Mouse (Mus musculus): ENCODE data around the gene Med11. TPM values are rescaled to one million over a fixed set of nuclear protein-coding genes. Genes with fewer than 3 reads are reported as not detected.

Med11 gene
- polyA plus RNA-seq, 1 experiment from 2014 or later, result 48.7 TPM

Small RNAs within 50 kb of the gene (microRNA-seq; reads per million reads assigned to microRNA genes)
- not detected for gene Mir7115

Other genes with a start within 250 kb of the Med11 start
- gene Slc16a11, start 239.2 kb upstream of the Med11 start, polyA plus RNA-seq (2014; fragmentation: Nextera tagmentation; extraction: Ambion mirVana), result 3.0 and 3.5 TPM in 2 replicates
- gene Slc16a13, start 230.9 kb upstream of the Med11 start, polyA plus RNA-seq (2014; fragmentation: Nextera tagmentation; extraction: Ambion mirVana), result 8.4 and 14.2 TPM in 2 replicates
- 19.2 and 20.0 TPM in 2 replicates for gene Bcl6b, start 222.1 kb upstream of the Med11 start, polyA plus RNA-seq (2014; fragmentation: Nextera tagmentation; extraction: Ambion mirVana)
- gene 0610010K14Rik, start 214.0 kb upstream of the Med11 start, polyA plus RNA-seq (2014; fragmentation: Nextera tagmentation; extraction: Ambion mirVana), result 180 and 243 TPM in 2 replicates
- gene Gm21988, start 212.1 kb upstream of the Med11 start, polyA plus RNA-seq (2014; fragmentation: Nextera tagmentation; extraction: Ambion mirVana), result 7.8 and 10.5 TPM in 2 replicates
- 149 and 173 TPM in 2 replicates for gene Rnasek, start 212.1 kb upstream of the Med11 start, polyA plus RNA-seq (2014; fragmentation: Nextera tagmentation; extraction: Ambion mirVana)
- gene Alox12, start 196.6 kb upstream of the Med11 start, polyA plus RNA-seq (2014; fragmentation: Nextera tagmentation; extraction: Ambion mirVana), result 3.3 and 3.6 TPM in 2 replicates
- gene Alox12e, start 129.3 kb upstream of the Med11 start, polyA plus RNA-seq (2014; fragmentation: Nextera tagmentation; extraction: Ambion mirVana), result not detected in 2 replicates
- 0.69 and 1.5 TPM in 2 replicates for gene Alox15, start 99.9 kb upstream of the Med11 start, polyA plus RNA-seq (2014; fragmentation: Nextera tagmentation; extraction: Ambion mirVana)
- gene Pelp1, start 41.9 kb upstream of the Med11 start, polyA plus RNA-seq (2014; fragmentation: Nextera tagmentation; extraction: Ambion mirVana), result 27.8 and 39.0 TPM in 2 replicates
- gene Arrb2, start 19.3 kb upstream of the Med11 start, polyA plus RNA-seq (2014; fragmentation: Nextera tagmentation; extraction: Ambion mirVana), result 11.0 and 23.3 TPM in 2 replicates
- gene Zmynd15, start 7.5 kb downstream of the Med11 start, polyA plus RNA-seq (2014; fragmentation: Nextera tagmentation; extraction: Ambion mirVana), result 0.33 and 0.88 TPM in 2 replicates
- gene Cxcl16, start 8.1 kb downstream of the Med11 start, polyA plus RNA-seq (2014; fragmentation: Nextera tagmentation; extraction: Ambion mirVana), result 5.2 and 6.0 TPM in 2 replicates
- 0.31 and 0.91 TPM in 2 replicates for gene Tm4sf5, start 53.3 kb downstream of the Med11 start, polyA plus RNA-seq (2014; fragmentation: Nextera tagmentation; extraction: Ambion mirVana)
- gene Vmo1, start 62.7 kb downstream of the Med11 start, polyA plus RNA-seq (2014; fragmentation: Nextera tagmentation; extraction: Ambion mirVana), result 0.41 and 0.57 TPM in 2 replicates
- 0.31 and 0.34 TPM in 2 replicates for gene Gltpd2, start 67.3 kb downstream of the Med11 start, polyA plus RNA-seq (2014; fragmentation: Nextera tagmentation; extraction: Ambion mirVana)
- gene Psmb6, start 73.4 kb downstream of the Med11 start, polyA plus RNA-seq (2014; fragmentation: Nextera tagmentation; extraction: Ambion mirVana), result 823 and 914 TPM in 2 replicates
- gene Gm40193, start 81.0 kb downstream of the Med11 start, polyA plus RNA-seq (2014; fragmentation: Nextera tagmentation; extraction: Ambion mirVana), result not detected in 2 replicates
- gene Pld2, start 88.1 kb downstream of the Med11 start, polyA plus RNA-seq (2014; fragmentation: Nextera tagmentation; extraction: Ambion mirVana), result 3.7 and 5.9 TPM in 2 replicates
- 14.7 and 21.0 TPM in 2 replicates for gene Mink1, start 111.0 kb downstream of the Med11 start, polyA plus RNA-seq (2014; fragmentation: Nextera tagmentation; extraction: Ambion mirVana)
- gene 4930544D05Rik, start 163.9 kb downstream of the Med11 start, polyA plus RNA-seq (2014; fragmentation: Nextera tagmentation; extraction: Ambion mirVana), result not detected in 2 replicates
- not detected in 2 replicates for gene Chrne, start 167.3 kb downstream of the Med11 start, polyA plus RNA-seq (2014; fragmentation: Nextera tagmentation; extraction: Ambion mirVana)
- gene Gp1ba, start 187.2 kb downstream of the Med11 start, polyA plus RNA-seq (2014; fragmentation: Nextera tagmentation; extraction: Ambion mirVana), result 0.29 and 0.35 TPM in 2 replicates
- 83.0 and 109 TPM in 2 replicates for gene Rnf167, start 195.3 kb downstream of the Med11 start, polyA plus RNA-seq (2014; fragmentation: Nextera tagmentation; extraction: Ambion mirVana)
- 153 and 171 TPM in 2 replicates for gene Slc25a11, start 195.6 kb downstream of the Med11 start, polyA plus RNA-seq (2014; fragmentation: Nextera tagmentation; extraction: Ambion mirVana)
- 1,900 and 2,186 TPM in 2 replicates for gene Pfn1, start 202.7 kb downstream of the Med11 start, polyA plus RNA-seq (2014; fragmentation: Nextera tagmentation; extraction: Ambion mirVana)
- 22.4 and 26.8 TPM in 2 replicates for gene Eno3, start 205.3 kb downstream of the Med11 start, polyA plus RNA-seq (2014; fragmentation: Nextera tagmentation; extraction: Ambion mirVana)
- gene Spag7, start 217.5 kb downstream of the Med11 start, polyA plus RNA-seq (2014; fragmentation: Nextera tagmentation; extraction: Ambion mirVana), result 177 and 230 TPM in 2 replicates
- gene Camta2, start 236.2 kb downstream of the Med11 start, polyA plus RNA-seq (2014; fragmentation: Nextera tagmentation; extraction: Ambion mirVana), result 10.8 and 16.1 TPM in 2 replicates
- 1.3 and 2.1 TPM in 2 replicates for gene Inca1, start 248.2 kb downstream of the Med11 start, polyA plus RNA-seq (2014; fragmentation: Nextera tagmentation; extraction: Ambion mirVana)
- gene Kif1c, start 248.6 kb downstream of the Med11 start, polyA plus RNA-seq (2014; fragmentation: Nextera tagmentation; extraction: Ambion mirVana), result 10.0 and 15.6 TPM in 2 replicates

Data from kidney, embryonic 14.5 days (tissue).